Mouse (Mus musculus) megakaryocyte, embryonic 14.5 days (primary cell): Measurements from ENCODE around the gene Aph1c. TPM values are rescaled to one million over a fixed set of nuclear protein-coding genes. Genes with fewer than 3 reads are reported as not detected.

ENCODE experiments used
- H3K27me3 ChIP-seq: replicated peaks from 2 replicates; pipeline ENCODE3; 2012; ENCODE audit warnings: inconsistent platforms
- H3K36me3 ChIP-seq: replicated peaks from 2 replicates; pipeline ENCODE3; 2012; ENCODE audit warnings: low read length, inconsistent platforms, mixed read lengths
- H3K4me1 ChIP-seq: 2 replicates; pipeline ENCODE4 v1.6.1; 2012; ENCODE audit warnings: inconsistent platforms
- H3K4me3 ChIP-seq: replicated peaks from 2 replicates; pipeline ENCODE3; 2012; ENCODE audit warnings: moderate library complexity, mild to moderate bottlenecking, inconsistent platforms
- H3K9me3 ChIP-seq: 2 replicates; pipeline ENCODE4 v1.6.1; 2012; ENCODE audit warnings: inconsistent platforms
- FLI1 ChIP-seq: IDR thresholded peaks from 2 replicates; pipeline ENCODE4 v1.6.1; 2012; ENCODE audit warnings: low read length, inconsistent platforms, mixed read lengths
- GATA1 ChIP-seq: IDR thresholded peaks from 3 replicates; pipeline ENCODE4 v1.6.1; 2012; ENCODE audit warnings: mixed read lengths, low read length, inconsistent platforms, borderline replicate concordance
- polyA plus RNA-seq: library from polyadenylated mRNA; stranded (reverse); fragments of >175 nt; gene quantifications from 2 replicates; pipeline ENCODE4 v1.2.3, GENCODE M21; 2012; ENCODE audit warnings: low replicate concordance; ENCODE audit not compliant: insufficient read depth

Aph1c gene
- polyA plus RNA-seq, 1 experiment = 1.2 TPM

GRCm38 (mm10) chr9:66872015-66872727, 37.6 kb upstream of the Aph1c start:
- peaks cover 72% of the 10 kb centered on the region for H3K36me3 ChIP-seq

GRCm38 (mm10) chr9:66864708-66865107, 30.2 kb upstream of the Aph1c start:
- peaks cover 82% of the 10 kb centered on the region for H3K36me3 ChIP-seq
- no peaks in the 10 kb centered on the region for H3K9me3 ChIP-seq
- TF ChIP-seq FLI1 = no peak
- no peak for TF ChIP-seq GATA1
- H3K4me3 ChIP-seq = no peak overlapping the region
- H3K4me1 ChIP-seq = peaks cover 72% of the 10 kb centered on the region
- H3K27me3 ChIP-seq = no peaks in the 10 kb centered on the region

More at GRCm38 (mm10) chr9:66872015-66872727, 37.6 kb upstream of the Aph1c start:
- no peaks in the 10 kb centered on the region for H3K27me3 ChIP-seq
- no peak overlapping the region for H3K4me3 ChIP-seq
- TF ChIP-seq FLI1 (no peak), GATA1 (no peak)
- H3K9me3 ChIP-seq = 0 out of 2 replicates have a peak, but pooled peaks cover 4% of the 10 kb centered on the region
- peaks cover 78% of the 10 kb centered on the region for H3K4me1 ChIP-seq

GRCm38 (mm10) chr9:66863456-66863855, 28.9 kb upstream of the Aph1c start:
- peaks cover 73% of the 10 kb centered on the region for H3K4me1 ChIP-seq
- H3K27me3 ChIP-seq = no peaks in the 10 kb centered on the region
- no peak for TF ChIP-seq FLI1
- no peak for TF ChIP-seq GATA1
- no peaks in the 10 kb centered on the region for H3K9me3 ChIP-seq
- H3K4me3 ChIP-seq = no peak overlapping the region
- peaks cover 89% of the 10 kb centered on the region for H3K36me3 ChIP-seq

- no peak for TF ChIP-seq FLI1
- no peak for TF ChIP-seq GATA1
- Histone ChIP-seq H3K4me3 (no peak overlapping the region), H3K36me3 (peaks cover 93% of the 10 kb centered on the region), H3K27me3 (no peaks in the 10 kb centered on the region), H3K9me3 (no peaks in the 10 kb centered on the region), H3K4me1 (peaks cover 73% of the 10 kb centered on the region)
Observed at GRCm38 (mm10) chr9:66862202-66862601, 27.7 kb upstream of the Aph1c start.

GRCm38 (mm10) chr9:66861104-66861767, 26.7 kb upstream of the Aph1c start:
- TF ChIP-seq GATA1 (no peak), FLI1 (no peak)

GRCm38 (mm10) chr9:66859523-66859922, 25.0 kb upstream of the Aph1c start:
- no peaks in the 10 kb centered on the region for H3K27me3 ChIP-seq
- TF ChIP-seq FLI1 (no peak), GATA1 (no peak)
- H3K4me3 ChIP-seq = no peak overlapping the region
- H3K4me1 ChIP-seq = peaks cover 70% of the 10 kb centered on the region
- peaks cover 96% of the 10 kb centered on the region for H3K36me3 ChIP-seq
- H3K9me3 ChIP-seq = no peaks in the 10 kb centered on the region

More at GRCm38 (mm10) chr9:66861104-66861767, 26.7 kb upstream of the Aph1c start:
- Histone ChIP-seq H3K4me1 (peaks cover 71% of the 10 kb centered on the region), H3K4me3 (no peak overlapping the region), H3K9me3 (no peaks in the 10 kb centered on the region), H3K27me3 (no peaks in the 10 kb centered on the region), H3K36me3 (peaks cover 92% of the 10 kb centered on the region)

GRCm38 (mm10) chr9:66855865-66856264, 21.3 kb upstream of the Aph1c start:
- TF ChIP-seq GATA1 (no peak), FLI1 (no peak)
- Histone ChIP-seq H3K27me3 (no peaks in the 10 kb centered on the region), H3K4me3 (no peak overlapping the region), H3K4me1 (peaks cover 55% of the 10 kb centered on the region), H3K9me3 (no peaks in the 10 kb centered on the region), H3K36me3 (peaks cover 96% of the 10 kb centered on the region)

- H3K4me1 ChIP-seq = peaks cover 38% of the 10 kb centered on the region
- H3K27me3 ChIP-seq = no peaks in the 10 kb centered on the region
- no peak overlapping the region for H3K4me3 ChIP-seq
- peaks cover 95% of the 10 kb centered on the region for H3K36me3 ChIP-seq
- TF ChIP-seq GATA1 (no peak), FLI1 (no peak)
- H3K9me3 ChIP-seq = no peaks in the 10 kb centered on the region
Observed at GRCm38 (mm10) chr9:66852592-66852991, 18.1 kb upstream of the Aph1c start.

GRCm38 (mm10) chr9:66850966-66851365, 16.4 kb upstream of the Aph1c start:
- no peak overlapping the region for H3K4me3 ChIP-seq
- H3K27me3 ChIP-seq = no peaks in the 10 kb centered on the region
- no peaks in the 10 kb centered on the region for H3K9me3 ChIP-seq
- H3K36me3 ChIP-seq = peaks cover 97% of the 10 kb centered on the region
- H3K4me1 ChIP-seq = peaks cover 28% of the 10 kb centered on the region
- TF ChIP-seq GATA1 = no peak
- no peak for TF ChIP-seq FLI1

- no peaks in the 10 kb centered on the region for H3K27me3 ChIP-seq
- TF ChIP-seq GATA1 (no peak), FLI1 (no peak)
- H3K36me3 ChIP-seq = peaks cover 94% of the 10 kb centered on the region
- H3K4me3 ChIP-seq = no peak overlapping the region
- H3K4me1 ChIP-seq = peaks cover 15% of the 10 kb centered on the region
- no peaks in the 10 kb centered on the region for H3K9me3 ChIP-seq
Observed at GRCm38 (mm10) chr9:66846822-66847221, 12.3 kb upstream of the Aph1c start.

- Histone ChIP-seq H3K4me3 (peak overlapping the region; percentile 95), H3K9me3 (no peaks in the 10 kb centered on the region), H3K4me1 (peaks cover 46% of the 10 kb centered on the region), H3K27me3 (no peaks in the 10 kb centered on the region), H3K36me3 (peaks cover 20% of the 10 kb centered on the region)
- TF ChIP-seq FLI1 = no peak
- no peak for TF ChIP-seq GATA1
Observed at GRCm38 (mm10) chr9:66835097-66835480, 563 bp upstream of the Aph1c start.
